Mouse (Mus musculus) liver, adult 2 months (tissue): ENCODE measurements around the gene Ntn5.

ENCODE experiments used
- CTCF ChIP-seq: fragments of 200-500 bp; IDR thresholded peaks from 2 replicates; pipeline ENCODE4 v1.5.1; 2011; ENCODE audit warnings: low read depth, low read length, control low read depth
- POLR2A ChIP-seq: fragments of 200-500 bp; IDR thresholded peaks from 2 replicates; pipeline ENCODE4 v1.6.1; 2011; ENCODE audit warnings: low read length, control low read depth; ENCODE audit not compliant: insufficient read depth; ENCODE audit errors: extremely low read depth

- TF ChIP-seq POLR2A (no peak), CTCF (no peak)
Measured at GRCm38 (mm10) chr7:45702316-45702715, 18.5 kb downstream of the Ntn5 start.
